Mouse (Mus musculus): Measurements from ENCODE around the gene Sgcd. TPM values are rescaled to one million over a fixed set of nuclear protein-coding genes. Genes with fewer than 3 reads are reported as not detected.

The Sgcd gene
- polyA plus RNA-seq, 1 experiment from 2014 or later, result 8.4 TPM

GRCm38 (mm10) chr11:47276586-47276985 lies 712.2 kb downstream of the Sgcd start:
- Histone ChIP-seq H3K27me3 (replicated peaks) (no peaks in the 10 kb centered on the region), H3K9me3 (replicated peaks) (no peaks in the 10 kb centered on the region), H3K9ac (no peak overlapping the region), H3K36me3 (no peaks in the 10 kb centered on the region), H3K27ac (ENCODE audit: poor library complexity, severe bottlenecking) (no peak overlapping the region), H3K4me3 (no peak overlapping the region), H3K4me2 (no peak overlapping the region), H3K4me1 (replicated peaks) (no peaks in the 10 kb centered on the region)
- no peak for ATAC-seq (ENCODE audit: insufficient number of reproducible peaks, low FRiP score)
- WGBS, result 60% methylated on average over 4 of the region's 4 CpGs

GRCm38 (mm10) chr11:47268556-47268955 lies 720.2 kb downstream of the Sgcd start:
- no peak overlapping the region for H3K9ac ChIP-seq
- WGBS, result 79% methylated on average over 4 of the region's 4 CpGs
- peaks cover 8% of the 10 kb centered on the region; the same call in 1 of the 2 replicates for H3K4me1 ChIP-seq (replicated peaks)
- no peak overlapping the region for H3K4me3 ChIP-seq
- no peak overlapping the region for H3K27ac ChIP-seq (ENCODE audit: poor library complexity, severe bottlenecking)
- H3K9me3 ChIP-seq (replicated peaks), result no peaks in the 10 kb centered on the region
- H3K4me2 ChIP-seq, result no peak overlapping the region
- no peak for ATAC-seq (ENCODE audit: insufficient number of reproducible peaks, low FRiP score)
- H3K27me3 ChIP-seq (replicated peaks), result no peaks in the 10 kb centered on the region
- no peaks in the 10 kb centered on the region for H3K36me3 ChIP-seq

GRCm38 (mm10) chr11:47264267-47264984 lies 724.3 kb downstream of the Sgcd start:
- no peaks in the 10 kb centered on the region for H3K27me3 ChIP-seq (replicated peaks)
- WGBS, result 77% methylated on average over 9 of the region's 9 CpGs
- ATAC-seq (ENCODE audit: insufficient number of reproducible peaks, low FRiP score), result no peak
- no peaks in the 10 kb centered on the region for H3K36me3 ChIP-seq
- no peak overlapping the region for H3K27ac ChIP-seq (ENCODE audit: poor library complexity, severe bottlenecking)
- no peak overlapping the region for H3K9ac ChIP-seq
- no peaks in the 10 kb centered on the region for H3K4me1 ChIP-seq (replicated peaks)
- H3K9me3 ChIP-seq (replicated peaks), result no peaks in the 10 kb centered on the region
- no peak overlapping the region for H3K4me2 ChIP-seq
- H3K4me3 ChIP-seq, result no peak overlapping the region

GRCm38 (mm10) chr11:47250301-47250700 lies 738.5 kb downstream of the Sgcd start:
- ATAC-seq (ENCODE audit: insufficient number of reproducible peaks, low FRiP score), result no peak
- no peaks in the 10 kb centered on the region for H3K4me1 ChIP-seq (replicated peaks)
- no peaks in the 10 kb centered on the region for H3K9me3 ChIP-seq (replicated peaks)
- H3K36me3 ChIP-seq, result no peaks in the 10 kb centered on the region
- H3K9ac ChIP-seq, result no peak overlapping the region
- H3K27me3 ChIP-seq (replicated peaks), result no peaks in the 10 kb centered on the region
- WGBS, result 71% methylated on average over 7 of the region's 7 CpGs
- no peak overlapping the region for H3K4me2 ChIP-seq
- H3K4me3 ChIP-seq, result no peak overlapping the region
- no peak overlapping the region for H3K27ac ChIP-seq (ENCODE audit: poor library complexity, severe bottlenecking)

GRCm38 (mm10) chr11:47248345-47248893 lies 740.4 kb downstream of the Sgcd start:
- 78% methylated on average over 4 of the region's 4 CpGs for WGBS
- Histone ChIP-seq H3K4me2 (no peak overlapping the region), H3K9me3 (replicated peaks) (no peaks in the 10 kb centered on the region), H3K27ac (ENCODE audit: poor library complexity, severe bottlenecking) (no peak overlapping the region), H3K36me3 (no peaks in the 10 kb centered on the region), H3K9ac (no peak overlapping the region), H3K4me1 (replicated peaks) (no peaks in the 10 kb centered on the region), H3K4me3 (no peak overlapping the region), H3K27me3 (replicated peaks) (no peaks in the 10 kb centered on the region)
- ATAC-seq (ENCODE audit: insufficient number of reproducible peaks, low FRiP score), result no peak

GRCm38 (mm10) chr11:47247703-47248344 lies 740.9 kb downstream of the Sgcd start:
- Histone ChIP-seq H3K9me3 (replicated peaks) (no peaks in the 10 kb centered on the region), H3K4me2 (no peak overlapping the region), H3K4me3 (no peak overlapping the region), H3K27me3 (replicated peaks) (no peaks in the 10 kb centered on the region), H3K27ac (ENCODE audit: poor library complexity, severe bottlenecking) (no peak overlapping the region), H3K9ac (no peak overlapping the region), H3K36me3 (no peaks in the 10 kb centered on the region), H3K4me1 (replicated peaks) (no peaks in the 10 kb centered on the region)
- ATAC-seq (ENCODE audit: insufficient number of reproducible peaks, low FRiP score), result no peak
- WGBS, result 81% methylated on average over 8 of the region's 8 CpGs

- no peaks in the 10 kb centered on the region for H3K36me3 ChIP-seq
- no peaks in the 10 kb centered on the region for H3K4me1 ChIP-seq (replicated peaks)
- ATAC-seq (ENCODE audit: insufficient number of reproducible peaks, low FRiP score), result no peak
- H3K27me3 ChIP-seq (replicated peaks), result no peaks in the 10 kb centered on the region
- no peaks in the 10 kb centered on the region for H3K9me3 ChIP-seq (replicated peaks)
- H3K27ac ChIP-seq (ENCODE audit: poor library complexity, severe bottlenecking), result no peak overlapping the region
- H3K9ac ChIP-seq, result no peak overlapping the region
- no peak overlapping the region for H3K4me2 ChIP-seq
- no peak overlapping the region for H3K4me3 ChIP-seq
- WGBS, result 83% methylated on average over 1 of the region's 1 CpGs
Observed at GRCm38 (mm10) chr11:47242401-47242800, 746.4 kb downstream of the Sgcd start.

GRCm38 (mm10) chr11:47228222-47228621 lies 760.5 kb downstream of the Sgcd start:
- Histone ChIP-seq H3K9ac (no peak overlapping the region), H3K27ac (ENCODE audit: poor library complexity, severe bottlenecking) (no peak overlapping the region), H3K4me2 (no peak overlapping the region), H3K27me3 (replicated peaks) (no peaks in the 10 kb centered on the region), H3K36me3 (no peaks in the 10 kb centered on the region), H3K9me3 (replicated peaks) (no peaks in the 10 kb centered on the region), H3K4me1 (replicated peaks) (no peaks in the 10 kb centered on the region), H3K4me3 (no peak overlapping the region)
- WGBS, result 32% methylated on average over 1 of the region's 1 CpGs
- ATAC-seq (ENCODE audit: insufficient number of reproducible peaks, low FRiP score), result no peak

GRCm38 (mm10) chr11:47224148-47224547 lies 764.6 kb downstream of the Sgcd start:
- H3K4me1 ChIP-seq (replicated peaks), result no peaks in the 10 kb centered on the region
- no peak overlapping the region for H3K4me3 ChIP-seq
- H3K4me2 ChIP-seq, result no peak overlapping the region
- 77% methylated on average over 2 of the region's 2 CpGs for WGBS
- H3K9me3 ChIP-seq (replicated peaks), result no peaks in the 10 kb centered on the region
- no peaks in the 10 kb centered on the region for H3K36me3 ChIP-seq
- no peaks in the 10 kb centered on the region for H3K27me3 ChIP-seq (replicated peaks)
- no peak overlapping the region for H3K9ac ChIP-seq
- no peak for ATAC-seq (ENCODE audit: insufficient number of reproducible peaks, low FRiP score)
- no peak overlapping the region for H3K27ac ChIP-seq (ENCODE audit: poor library complexity, severe bottlenecking)

- Histone ChIP-seq H3K27ac (ENCODE audit: poor library complexity, severe bottlenecking) (no peak overlapping the region), H3K4me3 (no peak overlapping the region), H3K9me3 (replicated peaks) (no peaks in the 10 kb centered on the region), H3K36me3 (no peaks in the 10 kb centered on the region), H3K9ac (no peak overlapping the region), H3K4me2 (no peak overlapping the region), H3K4me1 (replicated peaks) (no peaks in the 10 kb centered on the region), H3K27me3 (replicated peaks) (no peaks in the 10 kb centered on the region)
- 70% methylated on average over 8 of the region's 8 CpGs for WGBS
- ATAC-seq (ENCODE audit: insufficient number of reproducible peaks, low FRiP score), result no peak
Observed at GRCm38 (mm10) chr11:47211531-47211930, 777.2 kb downstream of the Sgcd start.

GRCm38 (mm10) chr11:47206461-47206860 lies 782.3 kb downstream of the Sgcd start:
- Histone ChIP-seq H3K4me2 (no peak overlapping the region), H3K4me3 (no peak overlapping the region), H3K36me3 (no peaks in the 10 kb centered on the region), H3K9me3 (replicated peaks) (no peaks in the 10 kb centered on the region), H3K4me1 (replicated peaks) (peaks cover 4% of the 10 kb centered on the region; the same call in 1 of the 2 replicates), H3K27ac (ENCODE audit: poor library complexity, severe bottlenecking) (no peak overlapping the region), H3K9ac (no peak overlapping the region), H3K27me3 (replicated peaks) (no peaks in the 10 kb centered on the region)
- 76% methylated on average over 1 of the region's 1 CpGs for WGBS
- ATAC-seq (ENCODE audit: insufficient number of reproducible peaks, low FRiP score), result no peak

Data from heart, embryonic 12.5 days (tissue).